Mouse (Mus musculus): ENCODE data around the gene Tbx3. TPM values are rescaled to one million over a fixed set of nuclear protein-coding genes. Genes with fewer than 3 reads are reported as not detected.

The Tbx3 gene
- total RNA-seq (2021) = 1 to 10 TPM; 3.5 to 3.6 TPM
- long read RNA-seq, experiment 1, full-length matches to known transcripts = 2 of 3 reads
- long read RNA-seq, experiment 1, partial matches to known transcripts = 0 of 3 reads
- long read RNA-seq, experiment 1, other reads (novel, unspliced or antisense) = 1 of 3 reads
- long read RNA-seq, experiment 2, full-length matches to known transcripts = 5 of 5 reads
- long read RNA-seq, experiment 2, partial matches to known transcripts = 0 of 5 reads
- long read RNA-seq, experiment 2, other reads (novel, unspliced or antisense) = 0 of 5 reads

DNA sequence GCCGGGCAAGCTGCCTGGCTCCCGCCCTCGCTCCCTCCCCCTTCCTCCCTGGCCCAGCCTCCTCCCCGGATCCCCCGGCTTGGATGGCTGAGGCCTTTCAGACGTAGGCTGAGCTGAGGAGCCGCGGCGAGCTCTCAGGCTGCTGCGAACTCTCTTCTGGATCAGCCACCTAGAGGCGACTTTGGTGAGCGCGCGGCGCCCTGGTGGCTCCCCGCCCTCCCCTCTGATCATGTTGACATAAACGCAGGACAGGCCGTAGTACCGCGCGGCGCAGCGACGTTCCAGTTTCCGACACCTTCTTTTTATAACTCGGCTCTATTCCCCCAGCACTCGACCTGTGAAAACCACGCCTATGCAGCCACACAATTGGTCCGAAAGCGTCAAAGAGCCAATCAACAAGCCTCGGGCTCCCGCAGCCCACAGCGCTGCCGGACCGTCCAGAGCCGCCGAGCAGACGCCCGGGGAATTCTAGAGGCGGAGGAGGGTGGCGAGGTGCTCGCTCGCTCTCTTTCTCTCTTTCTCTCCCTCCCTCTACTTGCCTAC, at the start of gene Tbx3:
TSS of gene Tbx3 (plus strand) at position 104 of the 543 bp plus-strand sequence.
- DNase-seq (ENCODE audit: low spot score in 2 of 2) = peak; percentile 15 to 39
- peak within 1 kb of the TSS; percentile 34 for H3K4me3 ChIP-seq
- peak; percentile 79 for TF ChIP-seq CTCF (conservative IDR thresholded peaks at IDR 0.05)
- H3K27ac ChIP-seq = peak within 1 kb of the TSS; percentile 72

- no peak for DNase-seq (ENCODE audit: low spot score in 2 of 2)
- TF ChIP-seq CTCF (conservative IDR thresholded peaks at IDR 0.05) = no peak
Measured at GRCm38 (mm10) chr5:119622076-119622475, 48.4 kb upstream of the Tbx3 start.

GRCm38 (mm10) chr5:119624554-119624953, 45.9 kb upstream of the Tbx3 start:
- no peak for TF ChIP-seq CTCF (conservative IDR thresholded peaks at IDR 0.05)
- Histone ChIP-seq H3K4me3 (no peak overlapping the region), H3K27ac (no peak overlapping the region)
- no peak for DNase-seq (ENCODE audit: low spot score in 2 of 2)

More at GRCm38 (mm10) chr5:119622076-119622475, 48.4 kb upstream of the Tbx3 start:
- Histone ChIP-seq H3K4me3 (no peak overlapping the region), H3K27ac (no peak overlapping the region)

DNA sequence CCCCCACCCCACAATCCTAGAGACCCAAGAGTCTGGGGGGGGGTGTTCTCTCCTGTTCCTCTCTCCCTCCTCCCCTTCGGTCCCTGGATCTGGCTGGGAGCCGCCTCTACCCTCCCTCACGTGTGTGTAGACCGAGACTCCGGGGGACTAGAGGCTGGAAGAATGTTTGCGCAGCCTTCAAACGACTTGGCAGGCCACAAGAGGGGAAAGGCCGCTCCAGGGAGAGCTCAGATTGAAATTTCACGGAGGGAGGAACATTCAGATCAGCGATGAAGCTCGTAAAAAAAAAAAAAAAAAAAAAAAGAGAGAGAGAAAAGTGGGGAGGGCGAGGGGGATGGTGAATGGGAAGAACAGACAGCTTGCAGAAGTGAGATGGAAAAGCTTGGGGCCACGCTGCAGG, 44.9 kb upstream of the Tbx3 start:
- no peak overlapping the region for H3K27ac ChIP-seq
- DNase-seq (ENCODE audit: low spot score in 2 of 2) = no peak
- no peak overlapping the region for H3K4me3 ChIP-seq
- no peak for TF ChIP-seq CTCF (conservative IDR thresholded peaks at IDR 0.05)

GRCm38 (mm10) chr5:119626154-119626553, 44.3 kb upstream of the Tbx3 start:
- Histone ChIP-seq H3K4me3 (no peak overlapping the region), H3K27ac (no peak overlapping the region)
- TF ChIP-seq CTCF (conservative IDR thresholded peaks at IDR 0.05) = no peak
- DNase-seq (ENCODE audit: low spot score in 2 of 2) = no peak

DNA sequence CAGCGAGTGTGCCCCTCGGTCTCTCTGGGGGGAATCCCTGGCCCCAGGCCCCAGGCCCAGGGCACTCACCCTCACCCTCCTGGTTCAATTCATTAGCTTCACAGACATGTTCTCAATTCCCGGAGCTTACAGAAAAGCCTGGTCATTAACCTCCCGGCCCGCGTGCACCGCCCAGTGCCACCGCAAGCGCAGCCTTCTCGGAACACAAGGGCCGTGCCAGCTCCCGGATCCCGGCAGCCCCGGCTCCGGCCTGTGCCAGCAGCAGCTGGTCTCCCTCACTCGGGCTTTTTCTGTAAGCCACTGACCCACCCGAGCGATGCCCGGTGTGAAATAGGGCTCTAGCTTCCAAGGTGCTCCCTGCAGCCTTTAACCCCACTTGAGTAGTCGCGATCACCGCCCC, 43.8 kb upstream of the Tbx3 start:
- peak overlapping the region; percentile 9; the same call in 1 of the 2 replicates for H3K4me3 ChIP-seq
- no peak for DNase-seq (ENCODE audit: low spot score in 2 of 2)
- no peak overlapping the region for H3K27ac ChIP-seq
- TF ChIP-seq CTCF (conservative IDR thresholded peaks at IDR 0.05) = peak; percentile 35

DNA sequence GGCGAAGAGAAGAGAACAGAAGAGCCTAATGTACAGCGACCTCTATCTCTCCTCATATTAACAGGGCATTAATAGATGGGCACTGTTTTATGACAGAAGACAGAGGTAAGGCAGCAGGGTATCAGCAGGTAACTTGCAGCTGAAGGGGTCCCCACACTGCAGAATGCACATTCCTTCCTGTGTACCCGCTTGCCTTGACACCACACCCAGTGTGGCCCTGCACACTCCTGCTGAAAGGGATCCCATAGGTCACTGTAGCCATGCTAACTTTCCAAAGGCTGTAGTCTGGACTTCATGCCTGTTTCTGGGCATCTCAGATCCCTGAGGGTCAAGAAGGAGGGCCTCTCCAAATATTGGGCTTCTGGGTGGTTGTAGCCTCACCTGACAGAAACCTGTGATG, 42.4 kb upstream of the Tbx3 start:
- Histone ChIP-seq H3K27ac (no peak overlapping the region), H3K4me3 (no peak overlapping the region)
- DNase-seq (ENCODE audit: low spot score in 2 of 2) = no peak
- TF ChIP-seq CTCF (conservative IDR thresholded peaks at IDR 0.05) = no peak

DNA sequence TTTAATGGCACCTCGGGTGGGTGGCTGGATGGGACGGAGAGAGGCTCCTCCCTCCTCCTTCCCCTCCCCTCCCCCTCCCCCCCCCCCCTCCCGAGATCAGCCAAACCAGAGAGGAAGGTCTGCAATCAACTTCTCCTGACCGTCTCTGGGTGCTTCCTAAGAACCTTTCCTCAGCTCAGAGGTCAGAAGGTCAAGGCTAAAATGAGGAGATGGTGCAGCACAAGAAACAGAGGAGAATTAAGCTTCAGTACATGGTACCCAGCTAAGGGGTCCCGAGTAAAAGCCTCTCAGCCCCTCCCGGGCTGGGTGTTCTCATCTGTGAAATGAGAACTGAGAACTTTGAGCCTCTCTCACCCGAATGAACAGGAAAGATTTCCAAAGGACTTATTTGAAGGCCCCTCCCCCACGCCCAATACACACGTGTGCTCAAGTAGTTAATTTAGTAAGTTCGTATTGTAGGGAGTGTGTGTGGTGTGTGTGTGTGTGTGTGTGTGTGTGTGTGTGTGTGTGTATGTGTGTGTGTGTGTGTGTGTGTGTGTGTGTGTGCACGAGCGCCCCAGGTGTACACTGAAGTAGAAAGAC, 41.6 kb upstream of the Tbx3 start:
- H3K27ac ChIP-seq = no peak overlapping the region
- no peak overlapping the region for H3K4me3 ChIP-seq
- TF ChIP-seq CTCF (conservative IDR thresholded peaks at IDR 0.05) = no peak
- no peak for DNase-seq (ENCODE audit: low spot score in 2 of 2)

- H3K27ac ChIP-seq = no peak overlapping the region
- TF ChIP-seq CTCF (conservative IDR thresholded peaks at IDR 0.05) = no peak
- no peak for DNase-seq (ENCODE audit: low spot score in 2 of 2)
- H3K4me3 ChIP-seq = no peak overlapping the region
Measured at GRCm38 (mm10) chr5:119633581-119633980, 36.9 kb upstream of the Tbx3 start.

- no peak for DNase-seq (ENCODE audit: low spot score in 2 of 2)
- no peak for TF ChIP-seq CTCF (conservative IDR thresholded peaks at IDR 0.05)
- Histone ChIP-seq H3K27ac (no peak overlapping the region), H3K4me3 (no peak overlapping the region)
Measured at GRCm38 (mm10) chr5:119634861-119635260, 35.6 kb upstream of the Tbx3 start.

- TF ChIP-seq CTCF (conservative IDR thresholded peaks at IDR 0.05) = no peak
- no peak for DNase-seq (ENCODE audit: low spot score in 2 of 2)
- no peak overlapping the region for H3K4me3 ChIP-seq
- H3K27ac ChIP-seq = no peak overlapping the region
Measured at GRCm38 (mm10) chr5:119638300-119638699, 32.2 kb upstream of the Tbx3 start.

DNA sequence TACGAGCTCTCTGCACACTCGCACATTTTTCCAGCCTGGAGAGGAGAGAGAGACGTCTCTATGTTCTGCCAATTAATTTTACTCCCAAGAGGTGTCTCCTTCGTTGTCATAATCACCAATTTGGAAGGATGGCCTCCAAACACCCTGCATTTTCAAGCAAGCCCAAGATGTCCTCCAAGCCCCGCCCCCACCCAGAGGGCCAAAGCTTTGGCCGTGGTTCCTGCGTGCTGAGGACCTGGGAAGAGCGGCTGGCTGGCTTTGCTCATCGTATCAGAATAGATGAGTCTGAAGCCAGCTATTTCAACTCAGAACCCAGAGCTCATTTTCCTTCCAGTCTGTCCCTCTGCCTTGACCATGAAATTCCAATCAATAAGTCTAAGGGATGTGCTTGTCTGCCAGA, 29.4 kb upstream of the Tbx3 start:
- DNase-seq (ENCODE audit: low spot score in 2 of 2) = no peak
- no peak overlapping the region for H3K27ac ChIP-seq
- TF ChIP-seq CTCF (conservative IDR thresholded peaks at IDR 0.05) = no peak
- H3K4me3 ChIP-seq = no peak overlapping the region

DNA sequence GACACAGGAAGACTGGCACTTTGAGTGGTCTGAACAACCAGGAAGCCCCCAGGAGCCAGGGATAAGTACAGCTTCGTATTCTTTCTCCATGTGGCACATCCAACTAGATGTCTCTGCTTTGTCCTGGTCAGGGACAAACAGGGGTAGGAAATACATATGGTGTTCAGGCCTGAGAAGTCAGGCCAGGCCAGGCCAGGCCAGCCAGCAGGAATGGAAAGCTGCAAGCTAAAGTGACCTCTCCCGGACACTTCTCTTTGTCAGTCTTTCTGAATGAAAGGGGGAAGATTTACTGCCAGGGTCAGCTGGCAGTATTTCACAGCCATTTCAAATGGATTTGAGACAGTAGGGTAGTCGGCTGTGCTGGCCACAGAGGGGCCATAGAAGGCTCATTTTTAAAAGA, 28.8 kb upstream of the Tbx3 start:
- no peak for TF ChIP-seq CTCF (conservative IDR thresholded peaks at IDR 0.05)
- Histone ChIP-seq H3K4me3 (no peak overlapping the region), H3K27ac (no peak overlapping the region)
- DNase-seq (ENCODE audit: low spot score in 2 of 2) = no peak

- TF ChIP-seq CTCF (conservative IDR thresholded peaks at IDR 0.05) = no peak
- Histone ChIP-seq H3K4me3 (no peak overlapping the region), H3K27ac (no peak overlapping the region)
- no peak for DNase-seq (ENCODE audit: low spot score in 2 of 2)
Measured at GRCm38 (mm10) chr5:119646965-119647364, 23.5 kb upstream of the Tbx3 start.
